Comparison of ENCODE assay signal across 8 mouse cellular contexts in genomic region chr14:8098687-8098995, GRCm38 (mm10). TPM values are rescaled to one million over a fixed set of nuclear protein-coding genes. Genes with fewer than 3 reads are reported as not detected.
DNase-seq lines count a peak whose midpoint lies in the region; ATAC-seq and TF ChIP-seq lines count a peak whose summit lies in the region.

No protein-coding gene starts in this region.

- H3K27me3 ChIP-seq in heart, embryonic 12.5 days (replicated peaks), result no peaks in the 10 kb centered on the region
- H3K27me3 ChIP-seq in ES-Bruce4 (ENCODE audit: control insufficient read depth, insufficient read depth, low read length, poor library complexity, severe bottlenecking), result no peaks in the 10 kb centered on the region
- no peaks in the 10 kb centered on the region for H3K27me3 ChIP-seq in forebrain, embryonic 12.5 days
- no peaks in the 10 kb centered on the region for H3K27me3 ChIP-seq in liver, embryonic 16.5 days (ENCODE audit: control insufficient read depth, insufficient read depth, low read depth, low read length)

- peak overlapping the region; percentile 89 for H3K9ac ChIP-seq in heart, embryonic 12.5 days
- peak overlapping the region; percentile 89 for H3K9ac ChIP-seq in ES-Bruce4 (ENCODE audit: low read depth, poor library complexity, severe bottlenecking)
- H3K9ac ChIP-seq in forebrain, embryonic 12.5 days, result peak overlapping the region; percentile 85
- peak overlapping the region; percentile 76 for H3K9ac ChIP-seq in liver, embryonic 16.5 days (ENCODE audit: low read depth, low read length)

- no peak for TF ChIP-seq EP300 in ES-Bruce4 (IDR thresholded peaks at IDR 0.05; ENCODE audit: insufficient read depth, low read depth, low read length)

- H3K9me3 ChIP-seq in heart, embryonic 12.5 days (replicated peaks), result no peaks in the 10 kb centered on the region
- no peaks in the 10 kb centered on the region for H3K9me3 ChIP-seq in ES-Bruce4 (replicated peaks; ENCODE audit: control insufficient read depth, insufficient read depth, low read length, poor library complexity, severe bottlenecking)
- H3K9me3 ChIP-seq in forebrain, embryonic 12.5 days, result no peaks in the 10 kb centered on the region
- H3K9me3 ChIP-seq in liver, embryonic 16.5 days (replicated peaks; ENCODE audit: control insufficient read depth, low read length), result no peaks in the 10 kb centered on the region

- DNase-seq in heart, adult 8-10 months (ENCODE audit: low spot score), result no peak
- DNase-seq in urinary bladder, postnatal 4 days (ENCODE audit: low spot score in 2 of 2), result no peak
- no peak for DNase-seq in right cerebral cortex, postnatal 4 days

- 0 out of 2 replicates have a peak overlapping the region, but pooled peaks have one; percentile 63 for H3K27ac ChIP-seq in heart, embryonic 12.5 days (ENCODE audit: poor library complexity, severe bottlenecking)
- H3K27ac ChIP-seq in ES-Bruce4 (ENCODE audit: insufficient read depth, low read length), result 0 out of 2 replicates have a peak overlapping the region, but pooled peaks have one; percentile 49
- peak overlapping the region; percentile 76 for H3K27ac ChIP-seq in forebrain, embryonic 12.5 days
- H3K27ac ChIP-seq in liver, embryonic 16.5 days (ENCODE audit: low read length), result 0 out of 2 replicates have a peak overlapping the region, but pooled peaks have one; percentile 2

- peak overlapping the region; percentile 77 for H3K4me2 ChIP-seq in heart, embryonic 12.5 days
- H3K4me2 ChIP-seq in forebrain, embryonic 12.5 days, result peak overlapping the region; percentile 64
- peak overlapping the region; percentile 80 for H3K4me2 ChIP-seq in liver, embryonic 16.5 days (ENCODE audit: low read depth, low read length)

- ATAC-seq in heart, embryonic 12.5 days (ENCODE audit: insufficient number of reproducible peaks, low FRiP score), result no peak; the same call in 1 of the 2 replicates
- ATAC-seq in forebrain, embryonic 12.5 days (ENCODE audit: low FRiP score), result no peak
- ATAC-seq in liver, embryonic 16.5 days (ENCODE audit: low read depth), result no peak
- no peak for ATAC-seq in granulocyte monocyte progenitor cell, adult 5-6 weeks (replicated peaks; ENCODE audit: poor library complexity, severe bottlenecking)

- TF ChIP-seq POLR2A in ES-Bruce4 (IDR thresholded peaks at IDR 0.05; ENCODE audit: insufficient read depth, low read length), result no peak

- 4% methylated on average over 5 of the region's 5 CpGs for WGBS in heart, embryonic 12.5 days
- 5% methylated on average over 5 of the region's 5 CpGs for WGBS in forebrain, embryonic 12.5 days
- 4% methylated on average over 5 of the region's 5 CpGs for WGBS in liver, embryonic 16.5 days (ENCODE audit: insufficient replicate concordance)

- H3K4me1 ChIP-seq in heart, embryonic 12.5 days (replicated peaks), result peaks cover 24% of the 10 kb centered on the region
- H3K4me1 ChIP-seq in ES-Bruce4 (ENCODE audit: control insufficient read depth, insufficient read depth, low read length), result no peaks in the 10 kb centered on the region
- peaks cover 28% of the 10 kb centered on the region for H3K4me1 ChIP-seq in forebrain, embryonic 12.5 days
- H3K4me1 ChIP-seq in liver, embryonic 16.5 days (ENCODE audit: control insufficient read depth, low read depth, low read length), result peaks cover 16% of the 10 kb centered on the region

- TF ChIP-seq CTCF in ES-Bruce4 (IDR thresholded peaks at IDR 0.05; ENCODE audit: low read depth, low read length), result no peak

- 0 out of 2 replicates have a peak, but pooled peaks cover 3% of the 10 kb centered on the region for H3K36me3 ChIP-seq in heart, embryonic 12.5 days
- H3K36me3 ChIP-seq in ES-Bruce4 (ENCODE audit: control insufficient read depth, insufficient read depth, low read length, poor library complexity, severe bottlenecking), result no peaks in the 10 kb centered on the region
- H3K36me3 ChIP-seq in forebrain, embryonic 12.5 days (replicated peaks), result no peaks in the 10 kb centered on the region
- H3K36me3 ChIP-seq in liver, embryonic 16.5 days (ENCODE audit: control insufficient read depth, insufficient read depth), result no peaks in the 10 kb centered on the region

- peak overlapping the region; percentile 96 for H3K4me3 ChIP-seq in heart, embryonic 12.5 days
- H3K4me3 ChIP-seq in ES-Bruce4 (ENCODE audit: low read depth, low read length), result peak overlapping the region; percentile 89
- peak overlapping the region; percentile 89 for H3K4me3 ChIP-seq in forebrain, embryonic 12.5 days (replicated peaks)
- peak overlapping the region; percentile 70 for H3K4me3 ChIP-seq in liver, embryonic 16.5 days (ENCODE audit: low read depth, low read length)

RNA-seq across cellular contexts. Expression of gene Pxk, which starts 0.6 kb away (rescaled TPM):
- 25.5 and 27.7 TPM in 2 replicates for polyA plus RNA-seq in heart, embryonic 12.5 days (2016; fragmentation: Nextera tagmentation; extraction: Ambion mirVana)
- 10 to 100 TPM; 21.5 to 25.4 (median 24.6) TPM for total RNA-seq in heart, adult 8-10 months (2022)
- polyA plus RNA-seq in ES-Bruce4 (2011; ENCODE audit: insufficient read depth, insufficient read length, low read depth, missing spikeins), result 19.8 and 24.2 TPM in 2 replicates
- 30.3 and 34.5 TPM in 2 replicates for polyA plus RNA-seq in forebrain, embryonic 12.5 days (2016; fragmentation: Nextera tagmentation; extraction: Ambion mirVana)
- polyA plus RNA-seq in liver, embryonic 16.5 days (2015; fragmentation: Nextera tagmentation; extraction: Ambion mirVana), result 11.5 and 12.4 TPM in 2 replicates
- total RNA-seq in granulocyte monocyte progenitor cell, adult 5-6 weeks (2014; fragmentation: Nextera tagmentation), result 34.1 and 40.7 TPM in 2 replicates
- total RNA-seq in granulocyte monocyte progenitor cell, adult 5-6 weeks (2017), result 25.6 and 30.0 TPM in 2 replicates

RNA-seq across cellular contexts. Expression of gene Rpp14, which starts 18.5 kb away (rescaled TPM):
- polyA plus RNA-seq in heart, embryonic 12.5 days (2016; fragmentation: Nextera tagmentation; extraction: Ambion mirVana), result 42.2 and 42.6 TPM in 2 replicates
- 10 to 100 TPM; 26.2 to 33.3 (median 28.2) TPM for total RNA-seq in heart, adult 8-10 months (2022)
- 40.5 and 47.1 TPM in 2 replicates for polyA plus RNA-seq in ES-Bruce4 (2011; ENCODE audit: insufficient read depth, insufficient read length, low read depth, missing spikeins)
- 53.3 and 53.6 TPM in 2 replicates for polyA plus RNA-seq in forebrain, embryonic 12.5 days (2016; fragmentation: Nextera tagmentation; extraction: Ambion mirVana)
- 16.0 and 17.4 TPM in 2 replicates for polyA plus RNA-seq in liver, embryonic 16.5 days (2015; fragmentation: Nextera tagmentation; extraction: Ambion mirVana)
- 35.5 and 43.7 TPM in 2 replicates for total RNA-seq in granulocyte monocyte progenitor cell, adult 5-6 weeks (2014; fragmentation: Nextera tagmentation)
- total RNA-seq in granulocyte monocyte progenitor cell, adult 5-6 weeks (2017), result 62.6 and 72.8 TPM in 2 replicates

Comparison
In these comparisons a context has a peak if more than half of its experiments do, and no peak if none do; other contexts are left out.
1. H3K27ac ChIP-seq: peak in every context shown above with its lines; median percentile 76 in forebrain, embryonic 12.5 days; 63 in heart, embryonic 12.5 days; 49 in ES-Bruce4; 2 in liver, embryonic 16.5 days.